Mouse (Mus musculus) hindbrain, postnatal 0 days (tissue): ENCODE measurements around the gene Mettl1. TPM values are rescaled to one million over a fixed set of nuclear protein-coding genes. Genes with fewer than 3 reads are reported as not detected.
A peak's percentile ranks its signal among the peaks of the same experiment; 100 is the strongest.

Experiments
- ATAC-seq: fragments of 200-750 bp; cut with Nextera tagmentation; 2 replicates; pipeline ENCODE4 v1.8.0; 2017; ENCODE audit warnings: mild to moderate bottlenecking, moderate TSS enrichment, moderate library complexity
- DNase-seq: peaks from one replicate; pipeline ENCODE4 v3.0.0-alpha.2; 2015; ENCODE audit warnings: low spot score
- H3K27ac ChIP-seq: fragments of 300-500 bp; sonication (generic); 2 replicates; pipeline ENCODE4 v1.5.1; 2014; ENCODE audit warnings: mild to moderate bottlenecking
- H3K27me3 ChIP-seq: fragments of 300-500 bp; sonication (generic); 2 replicates; pipeline ENCODE4 v1.6.1; 2014; ENCODE audit warnings: low read length, mixed read lengths; ENCODE audit not compliant: insufficient read depth
- H3K36me3 ChIP-seq: fragments of 300-500 bp; sonication (generic); 2 replicates; pipeline ENCODE4 v1.6.1; 2014; ENCODE audit warnings: low read length, mixed read lengths; ENCODE audit not compliant: insufficient read depth
- H3K4me1 ChIP-seq: fragments of 300-500 bp; sonication (generic); 2 replicates; pipeline ENCODE4 v1.6.1; 2014; ENCODE audit warnings: antibody characterized with exemption, low read length, mixed read lengths; ENCODE audit not compliant: insufficient read depth
- H3K4me2 ChIP-seq: fragments of 300-500 bp; sonication (generic); 2 replicates; pipeline ENCODE4 v1.6.1; 2014; ENCODE audit warnings: low read depth, mild to moderate bottlenecking, low read length, moderate library complexity, mixed read lengths
- H3K4me3 ChIP-seq: fragments of 300-500 bp; sonication (generic); 2 replicates; pipeline ENCODE4 v1.5.1; 2014; ENCODE audit warnings: low read length
- H3K9ac ChIP-seq: fragments of 300-500 bp; sonication (generic); replicated peaks from 2 replicates; pipeline ENCODE4 v1.6.1; 2014; ENCODE audit warnings: mild to moderate bottlenecking, low read length, moderate library complexity, mixed read lengths
- H3K9me3 ChIP-seq: fragments of 300-500 bp; sonication (generic); 2 replicates; pipeline ENCODE4 v1.6.1; 2016; ENCODE audit warnings: low read length, mixed read lengths
- CTCF ChIP-seq: IDR thresholded peaks from 2 replicates; pipeline ENCODE4 v1.5.1; 2016; ENCODE audit warnings: antibody characterized with exemption, control low read depth, low read depth
- WGBS: fragments of 180-500 bp; shearing (Covaris S2); extraction: QIAGEN DNeasy Blood & Tissue Kit; methylation state at CpG from one replicate; pipeline ENCODE4 v1.1.7; 2014; 5-methylcytosine and 5-hydroxymethylcytosine counted together
- microRNA counts: library from miRNA; unstranded; fragments of <30 nt; microRNA quantifications from one replicate; lab custom pipeline; 2015
- microRNA-seq, 2 experiments: library from miRNA; unstranded; fragments of <30 nt; microRNA quantifications; one replicate each; pipeline ENCODE4; 2016
- polyA plus RNA-seq: library from polyadenylated mRNA; unstranded; fragments of >200 nt; fragmentation: Nextera tagmentation; extraction: Ambion mirVana; gene quantifications from 2 replicates; pipeline ENCODE4 v1.2.1, GENCODE M21; 2015
- total RNA-seq: library from RNA; depleted of rRNA; stranded (reverse); fragments of >200 nt; gene quantifications from 2 replicates; pipeline ENCODE4 v1.2.3, GENCODE M21; 2014; rRNA removed

Gene Mettl1
- total and polyA plus RNA-seq, 2 experiments from 2014 or later = 10.0 to 23.9 TPM

GRCm38 (mm10) chr10:127091507-127092396 lies 50.5 kb downstream of the Mettl1 start:
- peak overlapping the region; percentile 28; the same call in 1 of the 2 replicates for H3K9ac ChIP-seq
- WGBS = 10% methylated on average over 48 of the region's 51 CpGs

GRCm38 (mm10) chr10:127092742-127093141 lies 51.5 kb downstream of the Mettl1 start:
- no peak overlapping the region for H3K4me2 ChIP-seq
- peaks cover 6% of the 10 kb centered on the region for H3K4me1 ChIP-seq
- TF ChIP-seq CTCF = no peak
- 56% methylated on average over 4 of the region's 4 CpGs for WGBS
- DNase-seq (no peak), ATAC-seq (no peak)
- no peak overlapping the region for H3K4me3 ChIP-seq
- no peak overlapping the region for H3K27ac ChIP-seq
- peaks cover 20% of the 10 kb centered on the region for H3K36me3 ChIP-seq
- H3K9ac ChIP-seq = no peak overlapping the region
- H3K9me3 ChIP-seq = no peaks in the 10 kb centered on the region
- no peaks in the 10 kb centered on the region for H3K27me3 ChIP-seq

More at GRCm38 (mm10) chr10:127091507-127092396, 50.5 kb downstream of the Mettl1 start:
- ATAC-seq (peak; percentile 33), DNase-seq (peak; percentile 57)
- H3K36me3 ChIP-seq = peaks cover 17% of the 10 kb centered on the region; the same call in 1 of the 2 replicates
- H3K4me3 ChIP-seq = peak overlapping the region; percentile 21
- 0 out of 2 replicates have a peak overlapping the region, but pooled peaks have one; percentile 36 for H3K27ac ChIP-seq
- peak overlapping the region; percentile 49 for H3K4me2 ChIP-seq
- TF ChIP-seq CTCF = no peak; the same call in 1 of the 2 replicates
- no peaks in the 10 kb centered on the region for H3K27me3 ChIP-seq
- no peaks in the 10 kb centered on the region for H3K9me3 ChIP-seq
- H3K4me1 ChIP-seq = peaks cover 6% of the 10 kb centered on the region

GRCm38 (mm10) chr10:127094382-127094802 lies 53.2 kb downstream of the Mettl1 start:
- Histone ChIP-seq H3K36me3 (peaks cover 27% of the 10 kb centered on the region), H3K27me3 (no peaks in the 10 kb centered on the region), H3K27ac (peak overlapping the region; percentile 60; the same call in 1 of the 2 replicates), H3K9me3 (no peaks in the 10 kb centered on the region), H3K4me2 (no peak overlapping the region), H3K4me1 (peaks cover 6% of the 10 kb centered on the region), H3K9ac (no peak overlapping the region), H3K4me3 (no peak overlapping the region)
- ATAC-seq (no peak), DNase-seq (peak; percentile 54)
- WGBS = 17% methylated on average over 7 of the region's 7 CpGs
- TF ChIP-seq CTCF = no peak

MicroRNAs within 50 kb of the gene (microRNA counts, 519-probe panel; counts per million panel counts)
- 2,947 counts per million, percentile 46 among the panel's probes with 10 or more counts for microRNA mmu-miR-26a (lab: Ali Mortazavi, UCI)
- microRNA mmu-miR-546 (lab: Ali Mortazavi, UCI) = not detected

Small RNA genes lying within 50 kb of the gene (microRNA-seq; reads per million reads assigned to microRNA genes)
- gene Mir26a-2 (42.6 to 58.2 reads per million in 2 experiments), gene Mir546 (0 to 0.35 reads per million in 2 experiments)

Other genes starting within 250 kb of the Mettl1 start
- gene Atp23, start 140.1 kb upstream of the Mettl1 start, total RNA-seq = 12.5 and 14.3 TPM in 2 replicates
- 19.1 and 20.2 TPM in 2 replicates for gene Atp23, start 140.1 kb upstream of the Mettl1 start, polyA plus RNA-seq
- 64.5 and 64.7 TPM in 2 replicates for gene Ctdsp2, start 62.7 kb upstream of the Mettl1 start, total RNA-seq
- gene Ctdsp2, start 62.7 kb upstream of the Mettl1 start, polyA plus RNA-seq = 15.0 and 16.7 TPM in 2 replicates
- 0.52 and 1.3 TPM in 2 replicates for gene Avil, start 40.7 kb upstream of the Mettl1 start, total RNA-seq
- 0.98 and 1.4 TPM in 2 replicates for gene Avil, start 40.7 kb upstream of the Mettl1 start, polyA plus RNA-seq
- 31.4 and 49.0 TPM in 2 replicates for gene Tsfm, start 10.6 kb upstream of the Mettl1 start, total RNA-seq
- gene Tsfm, start 10.6 kb upstream of the Mettl1 start, polyA plus RNA-seq = 62.4 and 62.7 TPM in 2 replicates
- 0.31 TPM in 1 of 2 replicates, not detected in the other for gene Eef1akmt3, start 99 bp downstream of the Mettl1 start, total RNA-seq
- gene Eef1akmt3, start 99 bp downstream of the Mettl1 start, polyA plus RNA-seq = 0.19 TPM in 2 replicates
- 0.26 and 0.58 TPM in 2 replicates for gene Cyp27b1, start 6.8 kb downstream of the Mettl1 start, total RNA-seq
- not detected in 2 replicates for gene Cyp27b1, start 6.8 kb downstream of the Mettl1 start, polyA plus RNA-seq
- gene March9, start 18.8 kb downstream of the Mettl1 start, total RNA-seq = 78.3 and 80.1 TPM in 2 replicates
- gene March9, start 18.8 kb downstream of the Mettl1 start, polyA plus RNA-seq = 6.7 and 7.0 TPM in 2 replicates
- gene Cdk4, start 22.1 kb downstream of the Mettl1 start, total RNA-seq = 483 and 524 TPM in 2 replicates
- 519 and 563 TPM in 2 replicates for gene Cdk4, start 22.1 kb downstream of the Mettl1 start, polyA plus RNA-seq
- 113 and 129 TPM in 2 replicates for gene Tspan31, start 28.9 kb downstream of the Mettl1 start, total RNA-seq
- 105 and 107 TPM in 2 replicates for gene Tspan31, start 28.9 kb downstream of the Mettl1 start, polyA plus RNA-seq
- 229 and 238 TPM in 2 replicates for gene Agap2, start 33.9 kb downstream of the Mettl1 start, total RNA-seq
- gene Agap2, start 33.9 kb downstream of the Mettl1 start, polyA plus RNA-seq = 4.1 and 4.9 TPM in 2 replicates
- gene Os9, start 79.7 kb downstream of the Mettl1 start, total RNA-seq = 118 and 119 TPM in 2 replicates
- 128 and 129 TPM in 2 replicates for gene Os9, start 79.7 kb downstream of the Mettl1 start, polyA plus RNA-seq
- gene B4galnt1, start 123.8 kb downstream of the Mettl1 start, total RNA-seq = 111 and 112 TPM in 2 replicates
- gene B4galnt1, start 123.8 kb downstream of the Mettl1 start, polyA plus RNA-seq = 56.7 and 65.3 TPM in 2 replicates
- 0.31 TPM in 1 of 2 replicates, not detected in the other for gene Slc26a10, start 139.2 kb downstream of the Mettl1 start, total RNA-seq
- gene Slc26a10, start 139.2 kb downstream of the Mettl1 start, polyA plus RNA-seq = 0.79 and 1.1 TPM in 2 replicates
- 61.0 and 65.4 TPM in 2 replicates for gene Arhgef25, start 148.7 kb downstream of the Mettl1 start, total RNA-seq
- 20.3 and 21.6 TPM in 2 replicates for gene Arhgef25, start 148.7 kb downstream of the Mettl1 start, polyA plus RNA-seq
- 233 and 240 TPM in 2 replicates for gene Dtx3, start 154.3 kb downstream of the Mettl1 start, total RNA-seq
- 170 and 185 TPM in 2 replicates for gene Dtx3, start 154.3 kb downstream of the Mettl1 start, polyA plus RNA-seq
- 18.3 and 22.8 TPM in 2 replicates for gene Pip4k2c, start 170.2 kb downstream of the Mettl1 start, total RNA-seq
- 19.9 and 20.2 TPM in 2 replicates for gene Pip4k2c, start 170.2 kb downstream of the Mettl1 start, polyA plus RNA-seq
- 231 and 249 TPM in 2 replicates for gene Kif5a, start 221.9 kb downstream of the Mettl1 start, total RNA-seq
- 98.4 and 103 TPM in 2 replicates for gene Kif5a, start 221.9 kb downstream of the Mettl1 start, polyA plus RNA-seq
- gene Dctn2, start 225.0 kb downstream of the Mettl1 start, total RNA-seq = 314 and 348 TPM in 2 replicates
- gene Dctn2, start 225.0 kb downstream of the Mettl1 start, polyA plus RNA-seq = 319 and 323 TPM in 2 replicates
- 8.1 and 11.2 TPM in 2 replicates for gene Mbd6, start 247.6 kb downstream of the Mettl1 start, total RNA-seq
- gene Mbd6, start 247.6 kb downstream of the Mettl1 start, polyA plus RNA-seq = 8.3 and 11.5 TPM in 2 replicates